Mouse (Mus musculus) midbrain, embryonic 12.5 days (tissue): ENCODE data around the gene Rasa1. TPM values are rescaled to one million over a fixed set of nuclear protein-coding genes. Genes with fewer than 3 reads are reported as not detected.

ENCODE experiments used
- ATAC-seq: fragments of 200-750 bp; cut with Nextera tagmentation; 2 replicates; pipeline ENCODE4 v1.8.0; 2017; ENCODE audit warnings: low read depth, moderate TSS enrichment, moderate library complexity; ENCODE audit not compliant: low FRiP score
- H3K27ac ChIP-seq: fragments of 300-500 bp; sonication (generic); replicated peaks from 2 replicates; pipeline ENCODE4 v1.5.1; 2016; ENCODE audit warnings: mild to moderate bottlenecking
- H3K27me3 ChIP-seq: fragments of 300-500 bp; sonication (generic); 2 replicates; pipeline ENCODE4 v1.6.1; 2016; ENCODE audit warnings: mild to moderate bottlenecking
- H3K36me3 ChIP-seq: fragments of 300-500 bp; sonication (generic); 2 replicates; pipeline ENCODE4 v1.6.1; 2016
- H3K4me1 ChIP-seq: fragments of 300-500 bp; sonication (generic); 2 replicates; pipeline ENCODE4 v1.6.1; 2016
- H3K4me2 ChIP-seq: fragments of 300-500 bp; sonication (generic); replicated peaks from 2 replicates; pipeline ENCODE4 v1.6.1; 2016; ENCODE audit warnings: mild to moderate bottlenecking, moderate library complexity
- H3K4me3 ChIP-seq: fragments of 300-500 bp; sonication (generic); 2 replicates; pipeline ENCODE4 v1.5.1; 2016; ENCODE audit warnings: mild to moderate bottlenecking
- H3K9ac ChIP-seq: fragments of 300-500 bp; sonication (generic); replicated peaks from 2 replicates; pipeline ENCODE4 v1.6.1; 2016; ENCODE audit warnings: mild to moderate bottlenecking, moderate library complexity
- H3K9me3 ChIP-seq: fragments of 300-500 bp; sonication (generic); 2 replicates; pipeline ENCODE4 v1.6.1; 2016; ENCODE audit warnings: mild to moderate bottlenecking
- WGBS: fragments of 180-500 bp; shearing (Covaris S2); methylation state at CpG from one replicate; pipeline ENCODE4 v1.1.7; 2016; 5-methylcytosine and 5-hydroxymethylcytosine counted together
- polyA plus RNA-seq: library from polyadenylated mRNA; unstranded; fragments of >200 nt; fragmentation: Nextera tagmentation; extraction: Ambion mirVana; gene quantifications from 2 replicates; pipeline ENCODE4 v1.2.1, GENCODE M21; 2016

Gene Rasa1
- polyA plus RNA-seq, 1 experiment from 2014 or later = 68.9 TPM

GRCm38 (mm10) chr13:85238760-85239159 lies 50.2 kb downstream of the Rasa1 start:
- no peaks in the 10 kb centered on the region for H3K9me3 ChIP-seq
- no peak overlapping the region for H3K4me3 ChIP-seq
- no peak overlapping the region for H3K27ac ChIP-seq
- H3K4me2 ChIP-seq = no peak overlapping the region
- H3K9ac ChIP-seq = no peak overlapping the region
- 0 out of 2 replicates have a peak, but pooled peaks cover 11% of the 10 kb centered on the region for H3K36me3 ChIP-seq
- 88% methylated on average over 7 of the region's 7 CpGs for WGBS
- no peak for ATAC-seq
- no peaks in the 10 kb centered on the region for H3K27me3 ChIP-seq
- H3K4me1 ChIP-seq = no peaks in the 10 kb centered on the region

DNA sequence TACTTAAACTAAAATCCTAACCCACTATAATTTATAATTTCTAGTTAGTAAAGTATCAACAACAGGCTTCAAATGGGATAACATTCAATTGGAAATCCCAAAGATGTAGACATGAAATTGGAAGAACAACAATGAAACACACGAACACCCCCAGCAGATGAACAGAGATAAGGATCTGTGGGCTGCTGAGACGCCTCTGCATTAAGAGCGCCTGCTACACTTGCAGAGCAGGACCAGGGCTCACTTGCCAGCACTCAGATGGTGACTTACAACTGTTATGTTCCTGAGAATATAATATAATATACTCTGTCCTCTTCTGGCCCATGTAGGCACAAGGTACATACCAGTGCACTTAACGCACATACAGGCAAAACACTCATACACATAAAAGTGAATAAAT lies 70.3 kb downstream of the Rasa1 start:
- Histone ChIP-seq H3K4me3 (no peak overlapping the region), H3K9me3 (no peaks in the 10 kb centered on the region), H3K36me3 (peaks cover 30% of the 10 kb centered on the region), H3K27me3 (no peaks in the 10 kb centered on the region), H3K9ac (no peak overlapping the region), H3K4me1 (no peaks in the 10 kb centered on the region), H3K27ac (no peak overlapping the region), H3K4me2 (no peak overlapping the region)
- no peak for ATAC-seq
- WGBS = 87% methylated on average over 4 of the region's 4 CpGs

DNA sequence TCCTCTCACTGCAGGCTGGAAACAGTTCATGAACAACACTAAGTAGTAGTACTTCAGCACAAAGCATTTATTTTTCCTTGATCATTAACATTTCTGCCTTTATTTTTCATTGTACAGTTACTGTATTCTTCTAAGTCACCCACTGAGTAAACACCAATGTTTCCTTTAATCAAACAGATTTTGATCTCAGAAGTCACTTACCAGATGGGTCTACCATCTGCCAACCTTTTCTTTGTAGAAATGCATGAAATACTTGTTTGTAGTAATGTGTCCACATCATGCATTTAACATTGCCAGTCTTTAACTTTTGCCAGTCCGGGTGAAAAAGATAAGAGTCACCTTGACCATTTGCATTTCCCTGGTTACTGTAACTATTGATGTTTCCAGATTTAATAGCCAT lies 78.6 kb downstream of the Rasa1 start:
- H3K4me3 ChIP-seq = no peak overlapping the region
- no peak overlapping the region for H3K4me2 ChIP-seq
- WGBS = 86% methylated on average over 1 of the region's 1 CpGs
- H3K27me3 ChIP-seq = no peaks in the 10 kb centered on the region
- ATAC-seq = no peak
- H3K4me1 ChIP-seq = no peaks in the 10 kb centered on the region
- H3K9me3 ChIP-seq = no peaks in the 10 kb centered on the region
- peaks cover 15% of the 10 kb centered on the region for H3K36me3 ChIP-seq
- no peak overlapping the region for H3K9ac ChIP-seq
- H3K27ac ChIP-seq = no peak overlapping the region

DNA sequence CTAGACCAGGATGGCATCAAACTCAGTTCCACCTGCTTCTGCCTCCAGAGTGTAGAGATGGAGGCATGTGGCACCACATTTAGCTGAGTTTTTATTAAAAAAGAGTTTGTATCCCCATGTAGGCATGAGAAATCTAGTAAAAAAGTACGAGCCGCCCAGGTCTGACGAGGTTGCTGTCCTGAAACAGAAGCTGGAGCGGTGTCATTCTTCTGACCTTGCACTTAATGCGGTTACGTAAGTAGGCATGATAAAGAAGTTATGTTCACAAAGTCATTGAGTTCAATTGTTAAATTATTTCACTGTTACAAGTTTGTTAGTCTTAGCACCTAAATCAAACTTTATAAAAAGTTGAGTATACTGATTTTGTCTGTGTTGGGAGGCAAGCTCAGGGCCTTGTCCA lies 80.3 kb downstream of the Rasa1 start:
- peaks cover 20% of the 10 kb centered on the region for H3K36me3 ChIP-seq
- WGBS = 97% methylated on average over 6 of the region's 6 CpGs
- ATAC-seq = no peak

GRCm38 (mm10) chr13:85207493-85207892 lies 81.4 kb downstream of the Rasa1 start:
- Histone ChIP-seq H3K4me2 (no peak overlapping the region), H3K27me3 (no peaks in the 10 kb centered on the region), H3K4me1 (no peaks in the 10 kb centered on the region), H3K9ac (no peak overlapping the region), H3K27ac (no peak overlapping the region), H3K36me3 (peaks cover 23% of the 10 kb centered on the region), H3K9me3 (no peaks in the 10 kb centered on the region), H3K4me3 (no peak overlapping the region)
- 76% methylated on average over 2 of the region's 2 CpGs for WGBS
- ATAC-seq = no peak

More for the DNA sequence above, 80.3 kb downstream of the Rasa1 start:
- Histone ChIP-seq H3K4me2 (no peak overlapping the region), H3K27me3 (no peaks in the 10 kb centered on the region), H3K4me3 (no peak overlapping the region), H3K9me3 (no peaks in the 10 kb centered on the region), H3K4me1 (no peaks in the 10 kb centered on the region), H3K27ac (no peak overlapping the region), H3K9ac (no peak overlapping the region)

- Histone ChIP-seq H3K4me1 (peaks cover 7% of the 10 kb centered on the region; the same call in 1 of the 2 replicates), H3K9me3 (no peaks in the 10 kb centered on the region), H3K36me3 (peaks cover 25% of the 10 kb centered on the region), H3K27me3 (no peaks in the 10 kb centered on the region), H3K4me3 (no peak overlapping the region), H3K9ac (no peak overlapping the region), H3K27ac (no peak overlapping the region), H3K4me2 (no peak overlapping the region)
- ATAC-seq = no peak
- 93% methylated on average over 2 of the region's 2 CpGs for WGBS
Observed at GRCm38 (mm10) chr13:85191253-85191652, 97.7 kb downstream of the Rasa1 start.

DNA sequence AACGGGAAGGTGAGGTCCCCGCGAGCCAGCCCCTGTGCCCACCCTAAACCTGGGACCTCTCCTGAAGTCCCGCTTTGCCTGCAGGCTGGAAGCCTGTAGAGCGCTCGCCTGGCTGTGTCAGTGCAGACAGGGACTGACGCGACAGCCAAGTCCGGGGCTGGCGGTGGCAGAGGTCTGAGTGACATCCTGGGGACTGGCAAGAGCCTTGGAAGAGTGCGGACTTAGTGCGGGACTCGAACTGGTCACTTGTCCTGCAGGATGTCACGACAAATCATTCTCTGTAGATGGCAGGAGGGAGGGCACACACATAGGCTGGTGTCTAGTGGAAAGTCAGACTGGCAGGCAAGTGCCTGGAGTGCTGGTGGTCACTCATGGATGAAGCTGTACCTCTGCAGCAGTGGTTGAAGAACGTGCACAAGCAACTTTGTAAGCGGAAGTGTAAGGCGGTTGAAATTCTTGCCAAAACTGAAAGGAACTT lies 99.2 kb downstream of the Rasa1 start:
- peaks cover 25% of the 10 kb centered on the region for H3K36me3 ChIP-seq
- H3K27ac ChIP-seq = peak overlapping the region; percentile 82
- no peaks in the 10 kb centered on the region for H3K27me3 ChIP-seq
- ATAC-seq = peak; percentile 82
- H3K4me2 ChIP-seq = peak overlapping the region; percentile 81
- peak overlapping the region; percentile 86 for H3K9ac ChIP-seq
- H3K4me1 ChIP-seq = peaks cover 7% of the 10 kb centered on the region; the same call in 1 of the 2 replicates
- H3K4me3 ChIP-seq = peak overlapping the region; percentile 88
- 2% methylated on average over 17 of the region's 17 CpGs for WGBS
- no peaks in the 10 kb centered on the region for H3K9me3 ChIP-seq

DNA sequence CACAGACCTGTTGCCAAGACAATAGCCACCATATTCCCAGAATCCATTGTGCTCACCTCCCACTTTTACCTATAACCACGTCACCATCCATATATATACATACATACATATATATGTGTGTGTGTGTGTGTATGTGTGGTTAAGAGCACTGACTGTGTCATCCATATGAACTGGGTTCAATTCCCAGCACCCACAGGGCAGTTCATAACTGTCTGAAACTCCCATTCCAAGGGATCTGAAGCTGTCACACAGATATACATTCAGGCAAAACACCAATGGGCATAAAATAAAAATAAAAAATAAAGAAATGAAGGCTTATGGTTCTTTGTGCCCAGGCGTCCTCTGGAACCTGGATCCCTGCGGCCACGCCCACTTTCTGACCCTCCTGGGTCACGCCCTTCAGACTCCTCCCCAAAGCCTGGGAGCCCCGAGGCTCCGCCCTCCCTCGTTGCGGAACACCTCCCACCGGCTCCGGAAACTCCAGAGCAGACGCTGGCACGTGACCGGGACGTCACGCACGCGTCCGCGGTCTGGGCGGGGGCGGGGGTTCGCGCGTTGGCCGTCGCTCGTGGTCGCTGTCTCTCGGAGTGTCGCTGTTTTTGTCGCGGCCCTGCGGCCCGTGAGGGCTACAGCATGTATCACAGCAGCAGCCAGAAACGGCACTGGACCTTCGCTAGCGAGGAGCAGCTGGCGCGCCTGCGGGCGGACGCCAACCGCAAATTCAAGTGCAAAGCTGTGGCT lies 99.9 kb downstream of the Rasa1 start, which contains the start of gene Ccnh:
Gene Ccnh, plus strand, starts transcription at position 506 of the 741 bp plus-strand sequence.
- peak within 1 kb of the TSS; percentile 88 for H3K4me3 ChIP-seq
- no peaks in the 10 kb centered on the region for H3K9me3 ChIP-seq
- H3K27ac ChIP-seq = peak within 1 kb of the TSS; percentile 82
- peak; percentile 98 for ATAC-seq
- peaks cover 25% of the 10 kb centered on the region for H3K36me3 ChIP-seq
- H3K9ac ChIP-seq = peak within 1 kb of the TSS; percentile 86
- WGBS = 2% methylated on average over 44 of the region's 44 CpGs
- H3K4me2 ChIP-seq = peak within 1 kb of the TSS; percentile 81
- peaks cover 7% of the 10 kb centered on the region; the same call in 1 of the 2 replicates for H3K4me1 ChIP-seq
- no peaks in the 10 kb centered on the region for H3K27me3 ChIP-seq

Other genes starting within 250 kb of the Rasa1 start
- 103 and 109 TPM in 2 replicates for gene Ccnh, start 99.7 kb downstream of the Rasa1 start, polyA plus RNA-seq